Mouse (Mus musculus): ENCODE measurements at regions not wholly inside any gene's neighbourhood (a gene's known extent, or its start where the extent isn't known, plus 50 kb on each side); places are given as distances from the start of the nearest gene placed in this dataset.
"Not testable (repeated sequence)": the region's sequence is repeated elsewhere in the genome, so short reads cannot be mapped to it uniquely, and the experiment has no call there.

DNA sequence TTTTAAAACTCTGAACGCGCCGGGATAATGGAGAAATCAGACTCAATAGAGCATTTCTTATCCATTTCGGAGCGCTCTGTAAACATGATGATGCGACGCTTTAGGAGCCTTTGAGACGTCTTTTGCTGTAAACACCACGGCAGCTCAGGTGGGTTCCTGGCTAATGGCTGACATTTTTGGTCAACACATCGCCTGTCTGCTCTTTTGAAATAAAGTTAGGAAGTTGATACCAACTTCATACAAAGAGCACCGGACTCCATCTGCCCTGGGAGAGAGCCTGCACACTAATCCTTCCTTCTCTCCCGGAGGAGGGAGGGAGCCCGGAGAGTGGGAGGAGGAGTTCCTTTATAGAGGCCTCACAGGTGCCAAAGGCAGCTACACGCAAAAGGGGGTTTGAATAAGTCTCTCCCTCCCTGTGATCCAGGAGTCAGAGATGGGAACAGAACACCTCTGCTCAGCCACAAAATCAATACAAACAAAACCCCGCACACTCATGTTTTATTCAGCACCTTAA lies 63.8 kb upstream of the Srsf6 start:
- DNase-seq (ENCODE audit: low read depth, low spot score), result no peak

DNA sequence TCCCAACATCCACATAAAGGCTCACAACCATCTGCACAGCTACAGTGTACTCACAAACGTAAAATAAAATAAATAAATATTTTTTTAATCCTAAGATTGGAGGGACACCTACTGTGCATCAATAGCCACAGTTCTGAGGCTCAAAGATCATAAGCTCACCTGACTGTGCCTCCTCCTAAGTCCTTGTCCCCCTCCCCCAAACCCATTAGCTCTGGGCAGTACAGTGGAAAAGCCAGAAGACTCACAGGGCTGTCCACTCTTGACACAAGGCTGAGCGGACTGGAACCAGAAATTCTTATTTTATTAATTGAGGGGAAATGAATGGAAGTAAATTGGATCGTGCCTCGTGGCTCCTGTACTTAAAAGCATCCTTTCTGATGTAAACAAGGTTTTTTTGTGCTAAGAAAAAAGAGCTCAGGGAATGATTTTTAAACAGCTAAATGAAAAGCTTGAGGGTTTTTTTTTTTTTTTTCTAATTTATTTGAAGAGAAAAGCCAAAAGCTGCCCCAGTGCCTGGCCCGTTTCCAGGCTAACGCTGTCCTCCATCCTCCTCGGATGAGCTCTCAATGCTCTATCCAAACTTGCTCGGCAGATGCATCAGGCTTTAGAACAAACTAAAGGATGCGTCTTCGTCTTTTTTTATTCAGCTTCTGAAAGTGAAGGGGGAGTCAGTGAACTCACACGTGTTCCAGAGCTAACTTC lies 64.6 kb upstream of the Srsf6 start:
- DNase-seq (ENCODE audit: low read depth, low spot score), result no peak

DNA sequence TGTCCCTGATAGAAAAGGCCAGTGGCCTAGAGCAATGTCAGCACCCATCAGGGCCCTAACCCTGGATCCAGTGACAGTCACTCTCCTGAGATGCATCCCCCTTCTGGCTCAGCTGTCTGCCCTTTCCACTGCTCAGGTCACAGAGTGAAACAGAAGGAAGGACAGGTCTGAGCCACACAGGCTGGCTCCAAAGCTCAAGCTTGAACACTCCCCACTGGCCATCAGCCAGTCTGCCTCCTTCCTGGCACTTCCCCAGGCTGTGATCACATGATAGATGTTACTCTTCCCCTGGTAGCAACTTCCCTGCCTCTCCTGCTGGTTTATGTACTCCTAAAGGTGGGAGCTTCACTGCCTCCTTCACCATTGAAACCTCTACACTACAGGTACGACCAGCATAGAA lies 66.8 kb upstream of the Srsf6 start:
- no peak for DNase-seq (ENCODE audit: low read depth, low spot score)

DNA sequence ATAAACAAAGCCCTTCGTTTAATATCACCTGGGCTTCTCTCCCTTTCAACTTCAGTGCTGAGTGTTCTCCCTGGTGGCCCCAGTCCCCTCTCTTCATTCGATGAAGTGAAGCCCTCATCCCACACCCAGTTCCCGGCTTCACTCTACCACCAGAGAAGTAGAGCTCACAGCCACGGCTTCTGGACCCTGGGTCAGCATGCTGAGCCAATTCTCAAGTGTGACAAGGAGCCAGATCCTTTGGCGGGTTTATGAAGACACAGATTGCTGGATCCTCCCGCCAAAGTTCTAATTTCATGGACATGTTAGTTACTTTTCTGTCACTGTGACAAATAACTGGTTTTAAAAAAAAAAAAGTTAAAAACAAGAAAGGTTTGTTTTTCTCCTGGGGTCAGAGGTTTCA lies 76.7 kb upstream of the Srsf6 start:
- DNase-seq (ENCODE audit: low read depth, low spot score), result no peak

DNA sequence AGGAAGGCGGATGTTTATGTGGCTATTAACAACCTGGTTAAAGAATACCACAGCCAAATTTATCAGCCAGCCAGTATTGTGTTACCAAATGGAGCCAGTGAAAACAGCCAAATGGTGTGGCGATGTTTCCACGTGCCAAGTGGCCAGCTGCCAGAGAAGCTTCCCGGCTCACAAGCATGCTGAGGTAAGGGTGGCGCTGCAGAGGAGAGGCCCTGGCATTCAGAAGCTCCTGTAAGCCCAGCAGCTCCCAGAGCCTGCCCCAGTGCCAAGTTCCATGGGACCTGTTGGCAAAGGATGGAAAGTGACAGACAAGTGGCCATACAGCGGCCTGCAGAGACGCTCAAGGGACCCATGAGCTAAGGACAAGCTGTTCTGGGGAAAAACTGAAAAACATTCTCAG lies 77.8 kb upstream of the Srsf6 start:
- no peak for DNase-seq (ENCODE audit: low read depth, low spot score)

DNA sequence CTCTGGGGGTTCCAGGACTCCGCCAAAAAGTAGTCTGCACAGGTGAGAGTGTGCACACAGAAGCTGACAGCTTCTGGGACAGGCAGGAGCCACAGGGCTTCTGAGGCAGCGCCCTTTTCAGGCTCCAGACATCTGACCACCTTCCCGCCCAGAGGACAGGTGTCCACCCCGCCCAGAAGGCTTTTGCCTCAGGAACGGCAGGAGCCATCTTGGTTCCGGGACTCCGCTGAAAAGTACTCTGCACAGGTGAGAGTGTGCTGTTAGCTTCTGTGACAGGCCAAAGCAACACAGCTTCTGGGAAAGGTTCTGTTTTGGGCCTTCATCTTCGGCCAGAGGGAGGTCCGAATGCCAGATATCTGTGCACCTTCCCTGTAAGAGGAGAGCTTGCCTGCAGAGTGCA lies 89.6 kb upstream of the Srsf6 start:
- not testable (repeated sequence) for DNase-seq (ENCODE audit: low read depth, low spot score)

DNA sequence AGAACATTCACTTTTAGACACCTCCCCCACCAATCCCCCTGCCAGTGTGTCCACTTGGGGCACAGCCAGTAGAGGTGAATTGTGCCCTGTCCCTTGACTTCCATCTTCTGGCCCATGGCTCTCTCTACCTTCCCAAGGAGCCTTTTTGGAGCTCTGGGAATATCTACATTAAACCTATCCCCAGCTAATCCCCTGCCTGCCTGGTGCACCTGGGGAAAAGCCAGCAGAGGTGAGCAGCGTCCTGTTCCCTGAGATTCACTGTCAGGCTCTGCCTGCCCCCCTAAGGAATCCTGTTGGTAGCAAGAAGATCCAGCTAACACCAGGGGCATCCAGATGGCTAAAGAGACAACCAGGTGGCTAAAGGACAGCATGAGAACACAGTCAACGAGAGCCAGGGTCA lies 93.6 kb upstream of the Srsf6 start:
- no peak for DNase-seq (ENCODE audit: low read depth, low spot score)

DNA sequence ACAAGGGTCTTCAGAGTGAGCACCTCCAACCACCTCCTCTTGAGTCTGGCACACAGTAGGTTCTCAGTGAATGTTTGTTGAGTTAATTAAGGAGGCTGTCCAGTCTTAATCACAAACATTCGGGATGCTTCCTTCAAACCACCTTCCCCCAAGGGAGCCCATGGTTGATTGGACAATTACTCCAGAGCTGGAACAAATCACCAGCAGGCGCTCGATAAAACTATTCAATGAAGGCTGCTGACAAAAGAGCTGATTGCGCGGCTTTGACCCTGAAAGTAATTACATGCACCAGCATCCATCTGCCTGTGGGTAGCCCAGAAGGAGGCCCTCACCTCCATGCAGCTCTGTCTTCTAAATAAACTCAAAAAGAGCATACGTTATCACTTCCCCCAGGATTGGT lies 97.6 kb upstream of the Srsf6 start:
- DNase-seq (ENCODE audit: low read depth, low spot score), result no peak

DNA sequence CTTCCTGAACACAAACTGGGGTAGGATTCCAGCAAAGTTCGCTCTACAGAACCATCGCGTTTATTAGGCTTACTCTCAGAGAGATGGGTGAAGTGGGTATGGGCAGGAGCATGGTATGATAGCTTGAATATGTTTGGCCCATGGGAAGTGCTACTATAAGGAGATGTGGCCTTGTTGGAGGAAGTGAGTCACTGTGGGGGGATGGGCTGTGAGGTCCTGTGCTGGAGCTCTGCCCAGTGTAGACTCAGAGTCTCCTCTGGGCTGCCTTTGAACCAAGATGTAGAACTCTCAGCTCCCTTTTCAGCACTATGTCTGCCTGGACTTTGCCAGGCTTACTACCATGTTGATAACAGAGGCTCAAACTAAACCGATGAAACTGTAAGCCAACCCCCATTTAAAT lies 112.5 kb upstream of the Srsf6 start:
- DNase-seq (ENCODE audit: low read depth, low spot score), result no peak

DNA sequence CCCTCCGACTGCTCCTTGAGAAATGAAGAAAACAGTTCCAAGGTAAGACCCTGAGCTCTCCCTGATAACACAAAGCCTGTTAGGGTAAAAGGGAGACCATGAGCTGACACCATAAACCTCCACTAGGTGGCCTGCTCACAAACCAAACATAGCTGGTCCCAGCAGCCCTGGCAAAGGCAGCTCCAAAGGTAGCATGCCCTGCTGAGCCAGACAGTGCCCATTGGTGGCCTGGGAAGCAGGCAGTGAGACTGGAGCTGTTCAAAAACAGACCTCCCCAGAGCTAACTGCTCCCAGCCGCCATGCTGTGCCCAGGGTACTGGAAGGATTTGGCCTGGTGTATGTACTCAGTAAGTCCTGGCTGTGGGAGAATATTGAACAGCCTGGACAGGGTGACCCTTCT lies 117.1 kb upstream of the Srsf6 start:
- DNase-seq (ENCODE audit: low read depth, low spot score), result peak; percentile 5

DNA sequence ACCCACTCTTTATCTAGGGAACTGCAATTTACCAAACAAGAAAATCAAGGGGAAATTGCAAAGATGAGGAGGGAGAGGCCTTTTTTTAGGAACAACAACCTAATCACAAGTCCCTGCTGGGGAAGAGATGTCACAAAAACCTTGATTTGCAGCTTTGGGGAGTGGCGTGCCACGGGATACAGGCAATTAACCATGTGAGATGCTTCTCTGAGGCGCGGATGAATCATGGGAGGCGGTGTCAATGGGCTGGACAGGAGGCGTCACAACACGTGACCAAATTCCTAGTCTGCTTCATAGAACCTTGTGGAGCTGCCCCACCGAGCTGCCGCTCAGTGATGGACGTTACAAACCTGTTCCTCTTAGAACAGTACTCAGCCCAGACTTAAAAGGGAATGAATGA lies 123.6 kb upstream of the Srsf6 start:
- DNase-seq (ENCODE audit: low read depth, low spot score), result no peak

DNA sequence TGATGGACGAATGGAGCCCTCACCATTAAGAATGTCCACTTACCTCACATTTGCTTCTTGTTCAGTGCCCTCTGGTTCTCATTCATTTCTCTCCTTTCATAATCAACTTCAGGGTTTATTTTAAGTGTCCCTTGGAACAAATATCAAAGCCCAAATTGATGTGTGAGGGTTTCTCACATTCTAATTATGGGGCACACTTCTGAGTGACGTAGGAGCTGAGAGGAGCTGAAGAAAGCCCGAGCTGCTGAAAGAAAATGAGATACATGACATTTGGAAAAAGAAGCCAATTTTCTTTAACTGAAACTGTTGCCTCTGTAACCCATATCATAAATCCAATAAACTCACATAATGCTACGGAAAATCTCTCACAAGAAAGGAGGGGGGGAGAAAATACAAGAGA lies 134.8 kb upstream of the Srsf6 start:
- DNase-seq (ENCODE audit: low read depth, low spot score), result no peak

DNA sequence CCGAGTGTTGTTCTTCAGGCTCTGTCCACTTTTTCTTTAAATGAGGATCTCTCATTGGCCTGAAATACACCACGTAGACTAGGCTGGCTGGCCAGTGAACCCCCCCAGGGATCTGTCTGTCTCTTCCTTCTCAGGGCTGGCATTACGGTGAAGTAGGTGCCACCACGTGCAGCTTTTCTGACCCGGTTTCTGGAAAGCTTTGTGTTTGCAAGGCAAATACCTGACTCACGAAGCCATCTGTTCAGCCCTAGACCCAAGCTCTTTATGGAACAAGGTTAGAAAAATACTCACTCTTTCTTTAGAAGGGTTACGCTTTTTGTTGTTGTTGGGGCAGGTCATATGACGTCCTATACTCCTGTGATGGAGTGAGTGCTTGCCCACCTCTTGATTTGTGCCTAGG lies 133.3 kb upstream of the Ptprt start:
- DNase-seq (ENCODE audit: low read depth, low spot score), result no peak

DNA sequence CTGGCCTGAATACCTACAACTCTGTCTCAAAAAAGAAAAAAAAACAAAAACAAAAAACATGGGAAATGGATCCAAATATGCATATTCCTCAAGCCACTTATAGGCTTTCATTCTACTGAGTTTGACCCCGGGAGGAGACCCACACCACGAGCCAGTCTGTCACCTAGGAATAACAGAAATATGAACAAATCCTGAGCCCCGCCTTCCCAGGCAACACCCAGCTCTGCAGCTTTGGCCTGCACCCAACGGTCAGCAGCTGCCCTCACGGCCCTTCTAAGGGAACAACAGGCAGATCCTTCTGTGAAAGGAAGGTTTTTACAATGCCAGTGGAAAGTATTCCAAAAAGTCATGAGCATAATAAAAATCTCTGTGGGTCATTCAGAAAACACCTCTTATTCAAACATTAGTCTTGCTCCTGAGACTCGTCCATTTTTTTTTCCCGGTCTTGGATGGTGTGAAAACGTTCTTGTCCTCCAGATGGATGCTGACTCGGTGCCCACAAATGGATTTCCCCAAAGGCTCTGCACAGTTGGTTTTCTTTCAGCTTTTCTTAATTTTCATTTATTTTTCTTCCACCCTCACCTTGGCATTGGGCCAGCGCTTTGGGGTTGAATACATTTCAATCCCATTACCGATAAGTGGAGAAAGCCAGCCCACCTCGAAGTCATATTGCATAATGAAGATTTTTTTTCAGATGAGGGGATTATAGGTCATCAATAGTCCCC lies 130.6 kb upstream of the Ptprt start:
- DNase-seq (ENCODE audit: low read depth, low spot score), result no peak

DNA sequence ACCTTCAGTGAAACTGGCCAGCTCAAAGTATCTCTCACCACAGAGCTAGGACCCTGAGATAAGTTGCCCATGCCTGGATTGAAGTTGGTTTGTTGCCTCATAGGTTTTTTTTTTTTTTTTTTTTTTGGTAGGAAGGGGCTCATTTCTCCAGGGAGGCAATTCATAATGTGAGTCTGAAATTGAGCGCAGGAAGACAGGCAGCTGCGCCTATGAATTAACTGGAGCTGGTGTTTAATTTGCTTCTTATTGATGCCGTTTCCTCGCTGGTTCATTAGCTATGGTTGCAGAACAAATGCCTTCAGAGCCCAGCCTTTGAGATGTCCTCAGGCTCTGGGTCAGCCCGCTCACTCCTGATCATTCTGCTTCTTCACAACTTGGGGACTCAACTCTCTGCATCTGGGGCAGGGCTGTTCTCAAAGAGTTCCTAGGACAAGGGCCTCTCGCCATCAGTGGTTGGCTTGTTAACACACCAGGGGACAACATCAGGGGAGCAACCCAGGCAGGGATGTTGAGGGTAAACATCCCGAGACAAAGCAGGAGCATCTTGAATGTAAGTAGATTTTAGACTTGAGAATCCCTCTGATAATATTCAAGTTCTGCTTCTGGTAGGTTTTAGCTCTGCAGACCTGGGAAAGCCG lies 123.3 kb upstream of the Ptprt start:
- no peak for DNase-seq (ENCODE audit: low read depth, low spot score)

DNA sequence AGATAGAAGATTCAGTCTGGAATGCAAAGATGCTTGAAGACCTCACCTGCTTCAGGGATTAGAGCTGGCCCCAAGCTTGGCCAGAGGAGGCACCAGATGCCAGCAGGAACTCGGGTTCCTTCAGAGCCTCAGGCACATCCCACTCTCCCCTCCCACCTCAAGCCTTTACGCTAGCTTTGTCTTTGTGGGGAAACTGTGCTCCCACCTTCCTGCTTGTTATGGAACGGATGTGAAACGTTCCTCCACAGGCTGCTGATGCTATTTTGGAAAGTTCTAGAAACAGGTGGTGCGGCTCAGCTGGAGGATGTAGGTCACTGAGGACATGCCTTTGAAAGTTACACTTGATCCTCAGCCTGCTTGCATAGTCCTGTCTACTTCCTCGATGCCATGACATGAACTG lies 120.7 kb upstream of the Ptprt start:
- DNase-seq (ENCODE audit: low read depth, low spot score), result no peak

DNA sequence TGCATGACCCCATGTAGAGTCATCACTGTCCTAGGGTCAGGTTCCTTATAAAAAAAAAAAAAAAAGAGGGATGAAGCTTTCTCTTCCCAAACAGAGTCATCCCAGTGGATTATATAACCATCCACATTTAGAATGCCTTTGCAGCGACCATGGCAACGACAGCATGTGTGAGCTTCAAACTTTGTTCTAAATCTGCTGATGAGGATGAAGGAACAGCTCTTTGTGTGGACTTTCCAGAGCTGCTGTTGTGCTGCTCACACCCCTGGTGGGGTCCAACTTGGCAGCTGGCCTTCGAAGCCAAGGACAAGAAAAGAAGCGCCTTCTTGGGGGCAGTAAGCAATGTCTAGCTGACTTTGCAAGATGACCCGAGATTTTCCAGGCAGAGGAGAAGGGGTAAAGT lies 115.6 kb upstream of the Ptprt start:
- no peak for DNase-seq (ENCODE audit: low read depth, low spot score)

DNA sequence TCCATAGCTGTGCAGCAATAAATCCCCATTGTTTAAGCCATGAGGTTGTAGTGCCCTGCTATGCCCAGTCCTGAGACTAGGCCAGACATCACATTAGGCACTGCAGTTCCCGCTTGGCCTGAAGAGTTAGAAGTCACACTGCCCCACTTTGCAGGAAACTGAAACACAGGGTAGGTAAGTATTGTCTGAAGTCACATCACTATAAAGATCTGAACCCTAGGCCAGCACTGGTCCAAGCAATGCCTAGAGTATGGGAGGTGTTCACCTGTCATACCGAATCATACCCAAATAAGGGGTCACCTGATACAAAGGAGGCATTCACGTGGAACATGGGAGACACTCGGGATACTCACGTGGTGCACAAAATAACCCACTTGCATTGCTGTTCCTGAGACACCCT lies 111.6 kb upstream of the Ptprt start:
- no peak for DNase-seq (ENCODE audit: low read depth, low spot score)

DNA sequence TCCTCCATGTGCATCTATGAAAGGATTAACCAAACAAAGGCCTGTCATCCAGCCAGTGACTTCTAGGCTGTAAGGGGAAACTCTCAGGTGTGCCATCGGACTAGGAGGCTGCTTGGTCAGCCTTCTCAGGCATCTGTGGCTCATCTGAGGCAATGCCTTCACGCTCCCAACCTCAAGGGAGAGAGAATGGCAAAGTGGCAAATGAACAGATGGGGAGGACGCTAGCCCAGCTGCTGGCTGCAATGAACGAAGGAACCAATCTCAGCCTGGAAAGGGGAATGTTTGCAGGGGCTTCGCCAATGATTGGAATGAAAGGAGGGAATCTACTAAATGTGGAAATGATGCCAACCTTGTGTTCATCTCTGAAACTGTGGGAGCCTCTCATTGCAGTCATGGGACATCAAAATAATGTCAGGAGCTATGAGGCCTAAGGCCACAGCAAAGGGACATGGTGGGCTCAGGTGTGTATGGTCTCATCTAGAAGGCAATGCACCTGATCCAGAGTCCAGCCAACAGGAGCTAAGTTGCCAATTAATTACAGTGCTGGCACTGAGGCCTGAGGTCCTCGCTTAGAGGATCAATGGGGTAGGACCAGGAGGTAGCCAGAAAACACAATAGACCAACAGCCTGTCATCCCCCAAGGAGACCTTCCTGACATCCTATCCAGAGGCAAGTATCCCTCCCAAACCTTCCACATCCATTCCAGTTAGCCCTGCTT lies 108.9 kb upstream of the Ptprt start:
- no peak for DNase-seq (ENCODE audit: low read depth, low spot score)

DNA sequence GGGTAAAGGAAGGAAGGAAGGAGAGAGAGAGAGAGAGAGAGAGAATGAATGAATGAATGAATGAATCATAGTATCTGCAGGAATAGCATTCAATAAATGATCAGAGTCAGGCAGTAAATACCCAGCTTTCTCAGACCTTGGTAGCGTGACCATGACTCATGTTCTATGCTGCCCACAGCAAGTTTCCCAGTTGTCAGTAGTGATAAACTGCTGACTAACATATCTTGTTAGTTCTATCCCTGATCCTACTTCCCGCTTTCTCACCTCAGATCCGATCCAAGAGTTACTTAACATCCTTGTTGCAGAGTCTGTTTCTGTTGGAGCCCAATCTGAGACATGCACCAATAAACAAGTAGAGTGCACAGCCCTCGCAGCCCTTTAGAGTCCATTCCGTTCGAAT lies 103.1 kb upstream of the Ptprt start:
- no peak for DNase-seq (ENCODE audit: low read depth, low spot score)

DNA sequence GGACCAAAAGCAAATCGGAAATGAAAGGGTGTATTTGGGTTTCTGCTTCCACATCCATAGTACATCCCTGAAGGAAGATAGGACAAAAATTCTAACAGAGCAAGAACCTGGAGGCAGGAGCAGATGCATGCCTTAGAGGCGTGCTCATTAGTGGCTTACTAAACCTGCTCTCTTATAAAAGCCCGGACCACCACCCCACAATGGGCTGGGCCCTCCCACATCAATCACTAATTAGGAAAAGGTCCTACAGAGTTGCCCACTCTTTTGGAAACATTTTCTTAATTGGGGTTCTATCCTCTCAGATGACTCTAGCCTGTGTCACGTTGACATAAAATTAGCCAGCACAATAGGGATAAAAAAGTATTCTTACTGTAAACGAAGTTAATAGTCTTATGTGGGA lies 79.6 kb upstream of the Ptprt start:
- DNase-seq (ENCODE audit: low read depth, low spot score), result no peak

DNA sequence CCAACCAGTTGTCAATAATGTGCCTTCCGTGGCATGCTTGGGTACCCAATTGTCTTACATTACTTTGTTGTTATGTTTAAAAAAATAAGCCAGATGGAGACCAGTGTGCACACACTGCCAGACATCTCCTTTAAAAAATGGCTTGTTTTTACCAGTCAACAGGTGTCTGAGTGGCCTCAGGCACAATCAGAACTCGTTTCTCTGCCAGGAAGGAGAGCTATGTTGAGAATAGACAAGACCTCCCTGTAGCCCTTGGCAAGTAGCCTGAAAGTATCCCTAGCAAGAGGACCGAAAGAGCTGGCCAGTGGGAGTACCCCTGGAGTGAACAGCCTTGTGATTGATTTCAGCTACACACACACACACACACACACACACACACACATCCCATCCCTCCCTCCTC lies 74.8 kb upstream of the Ptprt start:
- DNase-seq (ENCODE audit: low read depth, low spot score), result no peak
